Mouse (Mus musculus) heart, postnatal 14 days (tissue): ENCODE data around the gene Tectb. TPM values are rescaled to one million over a fixed set of nuclear protein-coding genes. Genes with fewer than 3 reads are reported as not detected.
"Not testable (repeated sequence)": the region's sequence is repeated elsewhere in the genome, so short reads cannot be mapped to it uniquely, and the experiment has no call there.

Source experiments
- DNase-seq, 2 experiments: peaks; one replicate each; pipeline ENCODE4 v3.0.0; 2021 to 2022
- intact Hi-C: fragments of 180-260 bp; cut with DNase I; formaldehyde crosslinking; loops from one replicate; pipeline ENCODE4 v1.15.1; 2025
- long read RNA-seq, 2 experiments: library from polyadenylated mRNA; stranded (forward); transcript quantifications; one replicate each; pipeline ENCODE4 v2.0.0; 2021
- total RNA-seq, 2 experiments: library from RNA; stranded (reverse); gene quantifications; 2 replicates each; pipeline ENCODE4 v1.2.3; 2021

Gene Tectb
- under 1 TPM; 0.17 to 0.72 TPM for total RNA-seq
- long read RNA-seq, experiment 1 = 0 reads
- long read RNA-seq, experiment 2, partial matches to known transcripts = 0 of 1 reads
- long read RNA-seq, experiment 2, other reads (novel, unspliced or antisense) = 1 of 1 reads

- DNase-seq = no peak
- intact Hi-C loops = no loop called here
Measured at GRCm38 (mm10) chr19:55180433-55180832, at the start of gene Tectb. Gene Tectb, plus strand, starts transcription at chr19:55180733.

GRCm38 (mm10) chr19:55131747-55132146, 48.8 kb upstream of the Tectb start:
- no peak for DNase-seq
- intact Hi-C loops = no loop called here

- DNase-seq = no peak
- intact Hi-C loops = no loop called here
Measured at GRCm38 (mm10) chr19:55132476-55132875, 48.1 kb upstream of the Tectb start.

- intact Hi-C loops = no loop called here
- no peak for DNase-seq
Measured at GRCm38 (mm10) chr19:55134521-55134920, 46.0 kb upstream of the Tectb start.

GRCm38 (mm10) chr19:55135918-55136317, 44.6 kb upstream of the Tectb start:
- no peak for DNase-seq
- intact Hi-C loops = no loop called here

- intact Hi-C loops = no loop called here
- peak; percentile 61 to 78 for DNase-seq
Measured at GRCm38 (mm10) chr19:55136693-55137427, 43.7 kb upstream of the Tectb start.

GRCm38 (mm10) chr19:55137884-55138283, 42.6 kb upstream of the Tectb start:
- intact Hi-C loops = no loop called here

GRCm38 (mm10) chr19:55138506-55138905, 42.0 kb upstream of the Tectb start:
- DNase-seq = no peak
- intact Hi-C loops = no loop called here

More at GRCm38 (mm10) chr19:55137884-55138283, 42.6 kb upstream of the Tectb start:
- peak; percentile 18 to 36 for DNase-seq

GRCm38 (mm10) chr19:55139301-55139700, 41.2 kb upstream of the Tectb start:
- intact Hi-C loops = no loop called here
- no peak for DNase-seq

GRCm38 (mm10) chr19:55143391-55144300, 36.9 kb upstream of the Tectb start:
- intact Hi-C loops = no loop called here

GRCm38 (mm10) chr19:55144691-55145090, 35.8 kb upstream of the Tectb start:
- intact Hi-C loops = no loop called here
- DNase-seq = no peak

More at GRCm38 (mm10) chr19:55143391-55144300, 36.9 kb upstream of the Tectb start:
- no peak for DNase-seq

- intact Hi-C loops = no loop called here
- DNase-seq = no peak
Measured at GRCm38 (mm10) chr19:55145136-55145535, 35.4 kb upstream of the Tectb start.

- DNase-seq = no peak
- intact Hi-C loops = no loop called here
Measured at GRCm38 (mm10) chr19:55147568-55147967, 33.0 kb upstream of the Tectb start.

GRCm38 (mm10) chr19:55148109-55148508, 32.4 kb upstream of the Tectb start:
- intact Hi-C loops = no loop called here
- DNase-seq = no peak

GRCm38 (mm10) chr19:55149646-55150045, 30.9 kb upstream of the Tectb start:
- no peak for DNase-seq
- intact Hi-C loops = no loop called here

GRCm38 (mm10) chr19:55152274-55152673, 28.3 kb upstream of the Tectb start:
- intact Hi-C loops, DNase-seq: not testable (repeated sequence)

GRCm38 (mm10) chr19:55152983-55153382, 27.6 kb upstream of the Tectb start:
- no peak for DNase-seq
- intact Hi-C loops = no loop called here

- intact Hi-C loops = no loop called here
- no peak for DNase-seq
Measured at GRCm38 (mm10) chr19:55157029-55157428, 23.5 kb upstream of the Tectb start.

- no peak for DNase-seq
- intact Hi-C loops = no loop called here
Measured at GRCm38 (mm10) chr19:55158606-55159005, 21.9 kb upstream of the Tectb start.

GRCm38 (mm10) chr19:55159826-55160225, 20.7 kb upstream of the Tectb start:
- DNase-seq = no peak
- intact Hi-C loops = no loop called here

- intact Hi-C loops = no loop called here
- DNase-seq = no peak
Measured at GRCm38 (mm10) chr19:55162271-55162670, 18.3 kb upstream of the Tectb start.
